Mouse (Mus musculus) forebrain, postnatal 0 days (tissue): ENCODE data around the gene Cenpv. TPM values are rescaled to one million over a fixed set of nuclear protein-coding genes. Genes with fewer than 3 reads are reported as not detected.

ENCODE experiments used
- ATAC-seq: fragments of 200-750 bp; cut with Nextera tagmentation; 2 replicates; pipeline ENCODE4 v1.8.0; 2017; ENCODE audit warnings: mild to moderate bottlenecking, moderate library complexity
- DNase-seq: peaks from one replicate; pipeline ENCODE4 v3.0.0-alpha.2; 2015
- H3K27ac ChIP-seq: fragments of 300-500 bp; sonication (generic); 2 replicates; pipeline ENCODE4 v1.5.1; 2014; ENCODE audit warnings: low read depth, mild to moderate bottlenecking, antibody characterized with exemption, low read length, moderate library complexity, mixed read lengths
- H3K27me3 ChIP-seq: fragments of 300-500 bp; sonication (generic); 2 replicates; pipeline ENCODE4 v1.6.1; 2014; ENCODE audit warnings: mild to moderate bottlenecking, low read length, mixed read lengths; ENCODE audit not compliant: insufficient read depth
- H3K36me3 ChIP-seq: fragments of 300-500 bp; sonication (generic); 2 replicates; pipeline ENCODE4 v1.6.1; 2014; ENCODE audit warnings: mild to moderate bottlenecking, moderate library complexity; ENCODE audit not compliant: insufficient read depth
- H3K4me1 ChIP-seq: fragments of 300-500 bp; sonication (generic); 2 replicates; pipeline ENCODE4 v1.6.1; 2014; ENCODE audit warnings: antibody characterized with exemption; ENCODE audit not compliant: insufficient read depth
- H3K4me2 ChIP-seq: fragments of 300-500 bp; sonication (generic); 2 replicates; pipeline ENCODE4 v1.6.1; 2014; ENCODE audit warnings: low read depth, mild to moderate bottlenecking, moderate library complexity
- H3K4me3 ChIP-seq: fragments of 300-500 bp; sonication (generic); 2 replicates; pipeline ENCODE4 v1.5.1; 2014; ENCODE audit warnings: low read depth, low read length, mixed read lengths
- H3K9ac ChIP-seq: fragments of 300-500 bp; sonication (generic); 2 replicates; pipeline ENCODE4 v1.6.1; 2014; ENCODE audit warnings: mild to moderate bottlenecking
- H3K9me3 ChIP-seq: fragments of 300-500 bp; sonication (generic); 2 replicates; pipeline ENCODE4 v1.6.1; 2016; ENCODE audit warnings: low read length
- CTCF ChIP-seq: sonication (generic); IDR thresholded peaks from 2 replicates; pipeline ENCODE4 v1.5.1; 2016; ENCODE audit warnings: antibody characterized with exemption, control low read depth, low read depth
- whole genome bisulfite sequencing: fragments of 180-500 bp; shearing (Covaris S2); extraction: QIAGEN DNeasy Blood & Tissue Kit; methylation state at CpG from one replicate; pipeline ENCODE4 v1.1.7; 2014; 5-methylcytosine and 5-hydroxymethylcytosine counted together
- polyA plus RNA-seq: library from polyadenylated mRNA; unstranded; fragments of >200 nt; fragmentation: Nextera tagmentation; extraction: Ambion mirVana; gene quantifications from 2 replicates; pipeline ENCODE4 v1.2.1, GENCODE M21; 2015
- total RNA-seq: library from RNA; depleted of rRNA; stranded (reverse); fragments of >200 nt; gene quantifications from 2 replicates; pipeline ENCODE4 v1.2.3, GENCODE M21; 2014

Cenpv gene
- total and polyA plus RNA-seq, 2 experiments from 2014 or later: 50.8 to 79.0 TPM

GRCm38 (mm10) chr11:62507683-62508082 lies 31.4 kb downstream of the Cenpv start:
- WGBS: 82% methylated on average over 4 of the region's 4 CpGs
- H3K36me3 ChIP-seq: no peaks in the 10 kb centered on the region
- H3K9ac ChIP-seq: no peak overlapping the region
- no peak overlapping the region for H3K27ac ChIP-seq
- H3K4me2 ChIP-seq: no peak overlapping the region
- ATAC-seq: no peak
- no peaks in the 10 kb centered on the region for H3K9me3 ChIP-seq
- DNase-seq: no peak
- no peak overlapping the region for H3K4me3 ChIP-seq
- H3K4me1 ChIP-seq: no peaks in the 10 kb centered on the region
- TF ChIP-seq CTCF: no peak
- no peaks in the 10 kb centered on the region for H3K27me3 ChIP-seq

- ATAC-seq (no peak), DNase-seq (no peak)
- Histone ChIP-seq H3K4me3 (no peak overlapping the region), H3K36me3 (no peaks in the 10 kb centered on the region), H3K4me2 (no peak overlapping the region), H3K4me1 (no peaks in the 10 kb centered on the region), H3K9me3 (no peaks in the 10 kb centered on the region), H3K27ac (no peak overlapping the region), H3K27me3 (no peaks in the 10 kb centered on the region), H3K9ac (no peak overlapping the region)
- no peak for TF ChIP-seq CTCF
- WGBS: 81% methylated on average over 2 of the region's 2 CpGs
These were observed 38.5 kb downstream of the Cenpv start for GRCm38 (mm10) chr11:62500529-62500928.

GRCm38 (mm10) chr11:62498802-62499201 lies 40.3 kb downstream of the Cenpv start:
- no peak for DNase-seq
- Histone ChIP-seq H3K4me1 (no peaks in the 10 kb centered on the region), H3K27me3 (no peaks in the 10 kb centered on the region), H3K4me3 (no peak overlapping the region), H3K27ac (no peak overlapping the region), H3K4me2 (no peak overlapping the region), H3K9ac (no peak overlapping the region), H3K9me3 (no peaks in the 10 kb centered on the region), H3K36me3 (no peaks in the 10 kb centered on the region)
- 81% methylated on average over 2 of the region's 2 CpGs for WGBS
- ATAC-seq: no peak
- TF ChIP-seq CTCF: no peak

- Histone ChIP-seq H3K27ac (no peak overlapping the region), H3K4me1 (no peaks in the 10 kb centered on the region), H3K4me2 (no peak overlapping the region), H3K27me3 (no peaks in the 10 kb centered on the region), H3K9ac (no peak overlapping the region), H3K36me3 (no peaks in the 10 kb centered on the region), H3K9me3 (no peaks in the 10 kb centered on the region), H3K4me3 (no peak overlapping the region)
- TF ChIP-seq CTCF: no peak
- ATAC-seq: no peak
- WGBS: 60% methylated on average over 3 of the region's 3 CpGs
- DNase-seq: no peak
These were observed 41.9 kb downstream of the Cenpv start for GRCm38 (mm10) chr11:62497181-62497580.

- Histone ChIP-seq H3K4me3 (no peak overlapping the region), H3K27me3 (no peaks in the 10 kb centered on the region), H3K36me3 (no peaks in the 10 kb centered on the region), H3K27ac (no peak overlapping the region), H3K4me1 (no peaks in the 10 kb centered on the region), H3K4me2 (no peak overlapping the region), H3K9ac (no peak overlapping the region), H3K9me3 (no peaks in the 10 kb centered on the region)
- TF ChIP-seq CTCF: peak; percentile 68
- no peak for DNase-seq
- ATAC-seq: no peak
- 68% methylated on average over 5 of the region's 5 CpGs for WGBS
These were observed 42.8 kb downstream of the Cenpv start for GRCm38 (mm10) chr11:62496151-62496715.

GRCm38 (mm10) chr11:62495276-62495801 lies 43.7 kb downstream of the Cenpv start:
- Histone ChIP-seq H3K9ac (no peak overlapping the region), H3K9me3 (no peaks in the 10 kb centered on the region), H3K27me3 (no peaks in the 10 kb centered on the region), H3K4me1 (no peaks in the 10 kb centered on the region), H3K4me2 (no peak overlapping the region), H3K36me3 (no peaks in the 10 kb centered on the region), H3K4me3 (no peak overlapping the region), H3K27ac (no peak overlapping the region)
- no peak for TF ChIP-seq CTCF
- no peak for ATAC-seq
- WGBS: 43% methylated on average over 10 of the region's 10 CpGs
- DNase-seq: no peak

- no peak for TF ChIP-seq CTCF
- Histone ChIP-seq H3K4me3 (no peak overlapping the region), H3K4me2 (no peak overlapping the region), H3K4me1 (no peaks in the 10 kb centered on the region), H3K27me3 (no peaks in the 10 kb centered on the region), H3K27ac (no peak overlapping the region), H3K9me3 (no peaks in the 10 kb centered on the region), H3K36me3 (no peaks in the 10 kb centered on the region), H3K9ac (no peak overlapping the region)
- WGBS: 6% methylated on average over 6 of the region's 6 CpGs
- DNase-seq (no peak), ATAC-seq (peak; percentile 55; the same call in 1 of the 2 replicates)
These were observed 44.2 kb downstream of the Cenpv start for GRCm38 (mm10) chr11:62494754-62495275.
